Mouse (Mus musculus) induced T-regulatory cell, adult 2 months (primary cell): ENCODE data around the gene Gramd2.
"Not testable (repeated sequence)": the region's sequence is repeated elsewhere in the genome, so short reads cannot be mapped to it uniquely, and the experiment has no call there.

Experiments
- DNase-seq: peaks from one replicate; pipeline ENCODE4 v3.0.0-alpha.2; 2012; ENCODE audit warnings: low read depth

The Gramd2 gene

DNA sequence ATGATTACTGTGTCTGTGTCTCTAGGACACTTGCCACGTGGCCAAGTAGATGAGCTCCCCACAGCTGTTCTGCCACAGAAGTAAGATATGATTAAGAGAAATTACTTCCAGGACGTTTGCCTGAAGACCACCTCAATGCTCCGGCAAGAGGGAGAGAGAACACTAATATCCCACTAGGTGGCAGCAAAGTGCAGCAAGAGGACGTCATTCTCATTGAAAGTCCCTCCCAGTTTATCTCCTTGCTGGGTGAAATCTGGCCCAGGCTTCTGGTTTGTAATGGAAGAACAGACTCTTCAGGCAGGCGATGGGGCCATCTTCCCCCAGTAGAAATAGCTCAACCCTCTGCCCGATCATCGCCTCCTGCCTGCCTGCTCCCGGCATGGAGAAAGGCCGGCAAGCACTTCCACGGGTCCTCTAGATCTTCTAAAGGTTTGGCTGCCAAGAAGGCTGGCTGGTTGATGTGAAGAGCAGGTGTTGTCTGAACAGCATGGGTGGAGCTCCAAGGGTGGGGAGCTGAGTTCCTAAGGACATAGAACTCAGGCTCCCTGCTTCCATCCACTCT is 43.2 kb downstream of the Gramd2 start:
- DNase-seq = peak; percentile 86

- no peak for DNase-seq
Measured at GRCm38 (mm10) chr9:59723791-59724442, 44.0 kb downstream of the Gramd2 start.

DNA sequence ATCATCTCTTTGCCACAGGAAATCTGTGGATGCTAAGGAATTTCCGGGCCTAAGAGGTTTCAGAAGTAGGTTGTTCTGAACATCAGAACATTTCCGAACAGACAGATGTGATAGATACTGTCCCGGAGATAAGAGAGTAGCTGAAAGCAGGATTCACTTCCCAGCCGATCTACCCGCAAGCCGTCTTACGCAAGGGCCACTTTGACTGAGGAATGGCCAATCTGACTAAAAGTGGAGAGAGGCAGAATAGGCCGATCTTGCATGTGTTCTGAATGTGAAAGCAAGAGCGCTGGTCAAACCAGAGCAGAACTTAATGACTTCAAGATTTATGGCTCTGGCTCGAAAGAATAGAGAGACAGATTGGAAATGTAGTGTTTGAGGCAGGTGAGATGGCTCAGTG is 45.6 kb downstream of the Gramd2 start:
- DNase-seq = no peak

DNA sequence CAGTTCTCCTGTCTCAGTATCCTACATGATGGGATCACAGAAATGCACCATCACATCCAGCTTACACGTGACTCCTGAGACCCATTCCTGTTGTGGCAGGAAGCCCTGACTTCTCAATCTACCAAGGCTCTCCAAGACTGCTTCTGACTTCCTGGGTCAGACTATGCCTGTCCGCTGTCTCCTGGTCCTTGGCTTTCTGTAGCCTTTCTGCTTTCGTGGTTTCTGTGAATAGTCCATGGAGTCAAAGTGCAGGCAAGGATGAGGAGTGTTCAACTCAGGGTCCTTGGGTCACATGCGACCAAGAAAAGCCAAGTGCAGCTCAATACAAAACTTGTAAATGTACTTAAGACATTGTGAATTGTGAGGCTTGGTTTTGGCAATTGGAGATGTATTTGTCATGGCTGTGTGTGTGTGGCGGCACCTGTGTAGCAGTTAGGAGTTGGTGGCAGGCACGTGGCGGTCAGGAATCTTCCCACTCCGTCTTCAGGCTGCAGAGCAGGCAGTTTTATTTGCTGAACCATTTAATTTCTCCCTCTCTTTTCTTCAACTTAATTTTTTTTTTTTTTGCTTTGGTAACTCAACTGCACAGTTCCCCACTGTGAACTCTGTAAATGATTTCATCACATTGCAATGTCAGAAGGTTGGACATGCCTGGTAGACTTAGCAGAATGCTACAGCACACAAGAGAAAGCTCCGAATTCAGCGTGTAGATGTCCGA is 47.8 kb downstream of the Gramd2 start:
- DNase-seq = no peak

DNA sequence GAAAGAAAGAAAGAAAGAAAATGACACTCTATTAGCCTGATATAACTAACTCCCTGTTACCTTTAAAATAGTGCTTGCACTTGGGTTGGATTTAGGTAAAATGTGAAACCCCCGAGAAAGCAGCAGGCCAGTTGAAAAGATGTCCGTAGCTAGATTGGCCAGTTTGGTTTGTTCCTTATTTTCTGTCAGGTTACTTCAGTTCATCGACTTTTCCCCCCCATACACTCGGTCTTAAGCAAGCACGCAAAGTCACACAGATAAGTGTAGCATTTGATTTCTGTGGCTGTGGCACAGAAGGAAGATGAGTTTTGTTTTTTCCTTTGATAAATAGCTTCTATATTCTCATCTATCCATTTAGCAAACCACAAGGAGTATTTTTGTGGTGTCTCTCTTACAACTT is 51.2 kb downstream of the Gramd2 start:
- no peak for DNase-seq

DNA sequence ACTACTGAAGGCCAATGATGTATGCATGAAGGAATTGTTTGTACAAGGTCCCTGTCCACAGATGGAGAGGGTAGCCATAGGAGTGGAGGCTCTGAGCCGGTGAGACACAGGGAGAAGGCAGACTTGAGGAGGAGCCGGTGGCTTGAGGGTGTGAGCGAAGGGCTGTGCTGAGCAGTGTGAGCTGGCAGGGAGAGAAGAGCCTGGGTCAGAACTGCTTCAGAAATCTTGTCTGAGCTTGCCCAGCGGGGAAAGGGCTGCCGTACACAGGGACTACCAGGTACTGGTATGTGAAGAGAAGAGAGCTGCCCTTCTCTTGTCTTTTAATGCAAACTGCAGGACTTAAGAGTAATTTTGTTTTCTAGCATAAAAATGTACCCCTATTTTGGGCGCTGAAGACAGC is 53.1 kb downstream of the Gramd2 start:
- no peak for DNase-seq

DNA sequence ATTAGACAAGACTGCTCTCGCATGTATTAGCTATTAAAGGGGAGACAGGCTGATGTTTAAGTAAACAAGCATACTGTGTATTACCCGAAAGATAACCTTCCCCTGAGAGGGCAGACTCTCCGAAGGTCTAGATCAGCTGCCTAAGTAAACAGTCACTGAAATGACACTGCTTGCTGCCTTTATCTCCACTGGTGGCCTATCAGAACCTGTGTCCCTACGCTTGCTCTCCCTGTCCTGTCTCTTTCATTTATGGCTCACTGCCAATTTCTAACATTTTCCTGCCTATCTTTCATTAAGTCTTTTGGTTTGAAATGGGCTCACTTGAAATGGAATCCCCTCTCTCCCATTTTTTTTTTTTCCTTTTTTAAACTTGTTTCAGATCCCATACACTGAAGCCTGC is 55.5 kb downstream of the Gramd2 start:
- no peak for DNase-seq

DNA sequence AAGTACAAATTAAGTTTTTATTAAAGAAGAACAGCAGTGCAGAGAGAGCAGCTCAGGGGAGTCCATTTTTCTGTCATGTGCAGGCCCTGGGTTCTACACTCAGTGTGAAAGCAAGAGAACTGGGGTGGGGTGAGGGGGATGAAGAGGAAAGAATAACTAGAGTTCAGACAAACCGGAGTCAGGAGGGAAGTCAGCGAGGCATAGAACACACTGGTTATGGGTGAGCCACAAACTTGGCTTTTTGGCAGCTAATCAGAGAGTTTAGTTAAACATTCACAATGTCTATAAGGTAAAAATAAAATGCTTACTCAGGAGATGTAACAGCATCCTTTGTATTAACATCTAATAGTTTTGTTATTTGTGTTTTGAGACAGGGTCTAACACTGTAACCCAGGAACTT is 60.6 kb downstream of the Gramd2 start:
- DNase-seq = no peak

DNA sequence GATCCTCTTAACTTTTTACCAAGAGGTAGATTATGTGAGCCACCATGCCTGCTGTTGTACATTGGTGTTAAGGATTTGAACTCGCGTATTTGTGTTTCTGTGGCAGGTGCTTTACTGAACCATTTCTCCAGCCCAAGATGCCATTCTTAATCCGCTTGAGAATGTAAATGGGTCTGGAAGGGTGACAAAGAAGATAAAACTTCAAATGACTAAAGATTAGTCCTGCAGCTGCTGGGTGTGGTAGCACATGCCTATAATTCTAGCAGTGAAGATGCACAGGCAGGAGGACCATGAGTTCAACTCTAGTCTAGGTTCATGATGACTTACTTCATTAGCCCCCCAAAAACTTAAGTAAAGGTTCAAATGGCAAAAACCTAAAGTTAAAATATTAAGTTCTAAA is 64.0 kb downstream of the Gramd2 start:
- DNase-seq = no peak

DNA sequence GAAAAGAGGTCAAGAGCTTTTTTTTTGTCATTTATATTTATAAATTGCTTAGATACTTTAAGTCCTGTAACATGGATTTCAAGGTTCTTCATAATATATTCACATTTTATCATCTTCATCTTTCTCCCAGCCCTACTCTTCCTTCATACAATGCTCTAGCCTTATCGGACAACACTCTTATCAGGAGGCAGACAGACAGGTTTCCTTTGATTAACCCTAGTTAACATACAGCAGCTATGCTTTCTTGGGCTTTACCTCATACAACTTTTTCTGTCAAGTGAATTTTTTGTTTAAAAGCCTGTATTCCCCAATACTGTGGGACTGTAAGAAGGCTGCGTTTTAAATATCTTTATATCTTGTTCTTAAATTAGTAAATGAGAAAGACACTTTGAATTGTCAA is 68.4 kb downstream of the Gramd2 start:
- DNase-seq = no peak

GRCm38 (mm10) chr9:59748969-59749368 is 69.0 kb downstream of the Gramd2 start:
- peak; percentile 7 for DNase-seq

- DNase-seq = peak; percentile 15
Measured at GRCm38 (mm10) chr9:59749581-59750265, 69.8 kb downstream of the Gramd2 start.

GRCm38 (mm10) chr9:59750267-59751065 is 70.5 kb downstream of the Gramd2 start, which contains the start of the genes Senp8 and Myo9a:
Gene Senp8, minus strand, starts transcription at chr9:59750710.
Gene Myo9a, plus strand, starts transcription at chr9:59750896.
- DNase-seq = peak; percentile 99

DNA sequence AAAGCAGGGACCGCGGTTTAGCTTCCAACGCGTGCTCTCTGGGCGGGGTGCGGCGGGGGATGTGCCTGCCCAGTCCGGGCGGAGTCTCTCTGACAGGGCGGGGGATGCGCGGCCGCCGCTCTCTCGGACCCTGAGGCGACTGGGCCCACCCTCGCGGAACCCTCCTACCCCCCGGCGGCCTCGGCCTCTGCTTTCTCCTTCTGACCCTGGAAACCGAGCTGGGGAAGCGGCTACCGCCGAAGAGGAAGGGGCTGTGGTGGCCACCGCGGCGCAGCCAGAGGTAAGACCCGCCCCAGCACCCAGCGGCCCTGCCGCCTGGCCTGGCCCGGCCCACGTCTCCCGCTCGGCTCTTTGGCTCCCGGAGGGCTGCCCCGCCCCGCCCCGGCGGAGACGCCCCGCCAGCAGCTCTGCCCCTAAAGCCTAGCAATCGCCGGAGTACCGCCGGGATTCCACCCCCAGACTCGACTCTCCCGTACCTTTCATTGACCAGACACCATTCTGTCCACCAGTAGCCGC is 71.2 kb downstream of the Gramd2 start:
- DNase-seq = peak; percentile 89

GRCm38 (mm10) chr9:59751966-59752365 is 72.0 kb downstream of the Gramd2 start:
- DNase-seq = peak; percentile 32

DNA sequence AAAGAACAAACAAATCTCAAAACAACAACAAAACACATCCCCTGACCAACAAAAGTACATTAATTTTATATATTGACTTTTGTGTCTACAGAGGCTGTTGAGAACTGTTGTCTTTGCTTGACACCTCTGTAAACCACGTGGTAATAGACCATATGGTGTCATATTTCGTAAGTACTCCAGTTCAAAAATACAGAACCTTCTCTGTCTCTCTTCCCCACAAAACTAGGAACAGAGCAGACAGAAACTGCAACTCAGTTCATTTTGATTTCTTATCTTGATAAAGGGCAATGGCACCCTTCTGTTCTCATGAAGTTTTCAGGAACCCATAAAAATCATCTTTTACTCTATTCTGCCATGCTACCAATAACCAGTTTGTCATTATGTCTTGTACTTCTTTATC is 75.3 kb downstream of the Gramd2 start:
- DNase-seq = no peak

GRCm38 (mm10) chr9:59757016-59757415 is 77.1 kb downstream of the Gramd2 start:
- not testable (repeated sequence) for DNase-seq

GRCm38 (mm10) chr9:59760515-59760914 is 80.6 kb downstream of the Gramd2 start:
- DNase-seq = peak; percentile 30

- DNase-seq = not testable (repeated sequence)
Measured at GRCm38 (mm10) chr9:59766966-59767461, 87.1 kb downstream of the Gramd2 start.
